In the genomic region with DNA sequence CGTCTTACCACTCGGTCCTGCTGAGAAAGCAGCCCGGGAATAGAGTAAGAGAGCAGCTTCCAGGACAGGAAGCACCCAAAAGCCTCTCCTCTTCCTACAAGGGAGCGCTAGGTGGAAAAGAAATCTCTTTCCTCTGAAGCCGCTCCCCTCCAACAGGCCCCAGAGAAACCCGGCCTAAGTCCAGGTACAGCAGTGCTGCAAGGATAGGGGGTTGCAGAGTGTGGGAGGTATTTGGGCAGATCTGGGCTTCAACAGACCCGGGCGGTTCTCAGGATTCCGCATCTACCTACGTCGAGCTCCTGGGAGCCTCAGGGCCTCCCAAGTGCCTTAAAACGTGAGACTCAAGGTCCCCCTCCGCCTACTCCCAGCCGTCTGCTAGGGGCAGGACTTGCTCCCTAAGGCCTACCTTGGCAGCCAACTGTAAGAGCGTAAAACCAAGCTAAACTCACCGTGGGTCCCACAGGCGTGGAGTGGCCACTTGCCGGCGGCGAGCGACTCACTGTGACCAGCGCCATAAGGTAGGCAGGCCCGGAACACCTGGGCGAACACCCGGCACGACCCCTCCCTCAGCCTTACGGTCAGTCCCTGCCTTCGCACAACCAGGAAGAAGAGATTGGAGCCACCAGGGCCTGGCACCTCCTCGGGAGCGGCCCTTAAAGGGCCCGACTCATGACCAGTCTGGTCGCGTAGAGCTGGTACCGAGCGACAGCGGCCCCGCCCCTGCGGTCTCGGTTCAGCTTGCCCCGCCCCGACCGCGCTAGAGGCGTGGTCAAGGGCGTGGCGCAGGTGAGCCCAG, we compare ENCODE assay signal across 8 mouse cellular contexts. TPM values are rescaled to one million over a fixed set of nuclear protein-coding genes. Genes with fewer than 3 reads are reported as not detected.
DNase-seq lines count a peak whose midpoint lies in the region; ATAC-seq lines count a peak whose summit lies in the region.

A gene (minus strand): TSS at position 615 of the 796 bp plus-strand sequence.

- H3K27ac ChIP-seq in embryonic facial prominence, embryonic 13.5 days, result 0 out of 2 replicates have a peak within 1 kb of the TSS, but pooled peaks have one; percentile 19
- no peak within 1 kb of the TSS for H3K27ac ChIP-seq in limb, embryonic 12.5 days
- no peak within 1 kb of the TSS for H3K27ac ChIP-seq in midbrain, embryonic 13.5 days

- no peaks in the 10 kb centered on the region for H3K9me3 ChIP-seq in embryonic facial prominence, embryonic 13.5 days
- no peaks in the 10 kb centered on the region for H3K9me3 ChIP-seq in limb, embryonic 12.5 days
- no peaks in the 10 kb centered on the region for H3K9me3 ChIP-seq in midbrain, embryonic 13.5 days

- 4% methylated on average over 46 of the region's 46 CpGs for WGBS in embryonic facial prominence, embryonic 13.5 days
- 5% methylated on average over 46 of the region's 46 CpGs for WGBS in limb, embryonic 12.5 days
- WGBS in midbrain, embryonic 13.5 days, result 7% methylated on average over 46 of the region's 46 CpGs

- peaks cover 34% of the 10 kb centered on the region for H3K36me3 ChIP-seq in embryonic facial prominence, embryonic 13.5 days
- H3K36me3 ChIP-seq in limb, embryonic 12.5 days, result peaks cover 21% of the 10 kb centered on the region
- peaks cover 31% of the 10 kb centered on the region for H3K36me3 ChIP-seq in midbrain, embryonic 13.5 days

- H3K9ac ChIP-seq in embryonic facial prominence, embryonic 13.5 days, result peak within 1 kb of the TSS; percentile 76
- peak within 1 kb of the TSS; percentile 63 for H3K9ac ChIP-seq in limb, embryonic 12.5 days (replicated peaks)
- H3K9ac ChIP-seq in midbrain, embryonic 13.5 days (replicated peaks), result 0 out of 2 replicates have a peak within 1 kb of the TSS, but pooled peaks have one; percentile 39

- peaks cover 14% of the 10 kb centered on the region for H3K4me1 ChIP-seq in embryonic facial prominence, embryonic 13.5 days
- H3K4me1 ChIP-seq in limb, embryonic 12.5 days (replicated peaks), result peaks cover 15% of the 10 kb centered on the region; the same call in 1 of the 2 replicates
- H3K4me1 ChIP-seq in midbrain, embryonic 13.5 days (replicated peaks), result peaks cover 7% of the 10 kb centered on the region

- peak; percentile 78 for ATAC-seq in embryonic facial prominence, embryonic 13.5 days (ENCODE audit: insufficient number of reproducible peaks, insufficient read depth, low FRiP score, low TSS enrichment, low read depth)
- peak; percentile 84 for ATAC-seq in limb, embryonic 12.5 days (ENCODE audit: insufficient number of reproducible peaks, insufficient read depth, low FRiP score, low TSS enrichment, low read depth)
- peak; percentile 43; the same call in 1 of the 2 replicates for ATAC-seq in midbrain, embryonic 13.5 days

- H3K27me3 ChIP-seq in embryonic facial prominence, embryonic 13.5 days, result peaks cover 30% of the 10 kb centered on the region
- H3K27me3 ChIP-seq in limb, embryonic 12.5 days, result peaks cover 50% of the 10 kb centered on the region
- H3K27me3 ChIP-seq in midbrain, embryonic 13.5 days, result peaks cover 33% of the 10 kb centered on the region

- peak within 1 kb of the TSS; percentile 58 for H3K4me3 ChIP-seq in embryonic facial prominence, embryonic 13.5 days
- H3K4me3 ChIP-seq in limb, embryonic 12.5 days (replicated peaks), result peak within 1 kb of the TSS; percentile 50
- peak within 1 kb of the TSS; percentile 26 for H3K4me3 ChIP-seq in midbrain, embryonic 13.5 days (replicated peaks)

- DNase-seq in right cerebral cortex, adult 18-20 months, result peak; percentile 82
- no peak for DNase-seq in right cerebral cortex, postnatal 4 days
- DNase-seq in heart, adult 18-20 months, result peak; percentile 75 to 80
- DNase-seq in kidney, adult 18-20 months, result peak; percentile 90
- DNase-seq in spleen, postnatal 36 days (ENCODE audit: low spot score in 2 of 2), result peak; percentile 77 to 82

- H3K4me2 ChIP-seq in embryonic facial prominence, embryonic 13.5 days, result peak within 1 kb of the TSS; percentile 74
- peak within 1 kb of the TSS; percentile 79 for H3K4me2 ChIP-seq in limb, embryonic 12.5 days
- H3K4me2 ChIP-seq in midbrain, embryonic 13.5 days (replicated peaks), result peak within 1 kb of the TSS; percentile 53

RNA-seq across cellular contexts. Expression of the gene that starts here (rescaled TPM):
- 17.4 and 20.3 TPM in 2 replicates for polyA plus RNA-seq in embryonic facial prominence, embryonic 13.5 days (2015; fragmentation: Nextera tagmentation; extraction: Ambion mirVana)
- total RNA-seq in heart, adult 18-20 months (2021), result 1 to 10 TPM; 5.6 to 7.4 TPM
- polyA plus RNA-seq in limb, embryonic 12.5 days (2016; fragmentation: Nextera tagmentation; extraction: Ambion mirVana), result 9.1 and 11.6 TPM in 2 replicates
- polyA plus RNA-seq in midbrain, embryonic 13.5 days (2015; fragmentation: Nextera tagmentation; extraction: Ambion mirVana), result 6.0 and 8.7 TPM in 2 replicates
